Mouse (Mus musculus) myocyte (in vitro differentiated cells): ENCODE results near the gene Znrd1as.

Source experiments
- CEBPB ChIP-seq: IDR thresholded peaks from 2 replicates; pipeline ENCODE4 v1.6.1; 2011; ENCODE audit warnings: mild to moderate bottlenecking, moderate library complexity; ENCODE audit not compliant: poor library complexity, insufficient read depth, severe bottlenecking
- E2F4 ChIP-seq: IDR thresholded peaks from one replicate; pipeline ENCODE4 v1.6.1; 2011; ENCODE audit warnings: mild to moderate bottlenecking, control low read depth, moderate library complexity; ENCODE audit not compliant: insufficient read depth
- MAX ChIP-seq: IDR thresholded peaks from one replicate; pipeline ENCODE4 v1.6.1; 2011; ENCODE audit warnings: low read depth, mild to moderate bottlenecking, control low read depth
- MYOD1 ChIP-seq, 3 experiments: IDR thresholded peaks; one replicate each; pipeline ENCODE4 v1.6.1; 2011; ENCODE audit warnings: control low read depth in 2 of 3, low read depth in 2 of 3, mild to moderate bottlenecking in 2 of 3, moderate library complexity in 1 of 3; ENCODE audit not compliant: insufficient read length in 2 of 3, control insufficient read depth in 1 of 3
- MYOG ChIP-seq, 3 experiments: IDR thresholded peaks; one replicate each; pipeline ENCODE4 v1.6.1; 2011; ENCODE audit warnings: control low read depth in 2 of 3, low read depth in 2 of 3, mild to moderate bottlenecking in 2 of 3; ENCODE audit not compliant: insufficient read length in 2 of 3, control insufficient read depth in 1 of 3, insufficient read depth in 1 of 3
- POLR2A ChIP-seq: IDR thresholded peaks from one replicate; pipeline ENCODE4 v1.6.1; 2011; ENCODE audit warnings: low read depth, mild to moderate bottlenecking, control low read depth, moderate library complexity; ENCODE audit not compliant: insufficient read length
- POLR2AphosphoS2 ChIP-seq: IDR thresholded peaks from one replicate; pipeline ENCODE4 v1.6.1; 2011; ENCODE audit warnings: low read depth, control low read depth; ENCODE audit not compliant: insufficient read length
- TCF12 ChIP-seq: IDR thresholded peaks from one replicate; pipeline ENCODE4 v1.6.1; 2011; ENCODE audit warnings: mild to moderate bottlenecking, control low read depth; ENCODE audit not compliant: poor library complexity, insufficient read depth, severe bottlenecking
- USF1 ChIP-seq: IDR thresholded peaks from one replicate; pipeline ENCODE4 v1.6.1; 2011; ENCODE audit warnings: low read depth, mild to moderate bottlenecking, control low read depth, moderate library complexity

DNA sequence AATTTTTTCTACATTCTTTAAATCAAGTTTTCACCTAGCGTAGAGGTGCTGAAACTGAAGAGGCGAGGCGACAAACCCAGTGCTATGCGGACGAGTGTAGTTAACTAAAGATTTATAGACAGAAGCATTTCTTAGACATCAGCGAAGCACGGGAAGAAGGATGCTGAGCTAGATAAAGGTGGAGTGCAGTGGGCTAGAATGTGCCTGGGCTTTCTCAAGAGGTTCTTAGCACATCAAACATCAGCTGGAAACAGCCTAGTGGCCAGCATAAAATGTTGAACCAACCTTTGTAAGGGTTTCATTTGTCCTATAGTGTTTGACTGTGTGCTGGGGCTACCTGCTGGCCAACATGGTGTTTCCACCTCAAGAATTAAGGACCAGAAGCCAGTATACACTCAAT is 42.5 kb downstream of the Znrd1as start, which contains the start of gene Zfp57:
- TF ChIP-seq MYOD1 (IDR thresholded peaks at IDR 0.05; ENCODE audit: control insufficient read depth in 1 of 3, insufficient read length in 2 of 3, low read depth in 2 of 3): no peak
- TF ChIP-seq TCF12: no peak
- no peak for TF ChIP-seq CEBPB
- TF ChIP-seq POLR2A: no peak
- no peak for TF ChIP-seq POLR2AphosphoS2
- TF ChIP-seq MYOG (IDR thresholded peaks at IDR 0.05; ENCODE audit: control insufficient read depth in 1 of 3, insufficient read depth in 1 of 3, insufficient read length in 2 of 3, low read depth in 2 of 3): no peak
- TF ChIP-seq MAX: no peak
- no peak for TF ChIP-seq USF1
- no peak for TF ChIP-seq E2F4
